Mouse (Mus musculus) megakaryocyte, embryonic 14.5 days (primary cell): Measurements from ENCODE around the gene Gm15127.
"Not testable (repeated sequence)": the region's sequence is repeated elsewhere in the genome, so short reads cannot be mapped to it uniquely, and the experiment has no call there.

Source experiments
- FLI1 ChIP-seq: IDR thresholded peaks from 2 replicates; pipeline ENCODE4 v1.6.1; 2012; ENCODE audit warnings: low read length, inconsistent platforms, mixed read lengths
- GATA1 ChIP-seq: IDR thresholded peaks from 3 replicates; pipeline ENCODE4 v1.6.1; 2012; ENCODE audit warnings: mixed read lengths, low read length, inconsistent platforms, borderline replicate concordance

- not testable (repeated sequence) for TF ChIP-seq GATA1, FLI1
Observed at GRCm38 (mm10) chrX:148663298-148663697, at the start of gene Gm15127.
